Mouse (Mus musculus) CH12.LX (cell line): ENCODE data around the gene Pex11b. TPM values are rescaled to one million over a fixed set of nuclear protein-coding genes. Genes with fewer than 3 reads are reported as not detected.

ENCODE experiments used
- DNase-seq: peaks from one replicate; pipeline ENCODE4 v3.0.0-alpha.2; 2013; ENCODE audit errors: extremely low read depth
- H3K27ac ChIP-seq: 2 replicates; pipeline ENCODE4 v1.5.1; 2012; ENCODE audit warnings: low read depth, mild to moderate bottlenecking, control low read depth, moderate library complexity; ENCODE audit not compliant: insufficient read depth
- H3K27me3 ChIP-seq: replicated peaks from 2 replicates; pipeline ENCODE3; 2012; ENCODE audit warnings: inconsistent platforms
- H3K36me3 ChIP-seq, 2 experiments: replicated peaks in 1 of 2; 2 replicates each; pipeline versions ENCODE3 to v1.6.1; 2012; ENCODE audit warnings: inconsistent platforms in 1 of 2, low read length in 1 of 2, mild to moderate bottlenecking in 1 of 2, mixed read lengths in 1 of 2, moderate library complexity in 1 of 2; ENCODE audit not compliant: control insufficient read depth in 1 of 2, insufficient read depth in 1 of 2
- H3K4me1 ChIP-seq, 2 experiments: 2 replicates each; pipeline ENCODE4 v1.6.1; 2012; ENCODE audit warnings: inconsistent platforms in 1 of 2, moderate library complexity in 1 of 2; ENCODE audit not compliant: insufficient read depth in 2 of 2, control insufficient read depth in 1 of 2
- H3K4me2 ChIP-seq: 2 replicates; pipeline ENCODE4 v1.6.1; 2012; ENCODE audit warnings: low read depth, mild to moderate bottlenecking, control low read depth; ENCODE audit not compliant: poor library complexity, insufficient read depth, severe bottlenecking
- H3K4me3 ChIP-seq, 3 experiments: fragments of 150-350 bp in 1 of 3; sonication (generic) in 1 of 3; replicated peaks in 1 of 3; 2 replicates each; pipeline versions ENCODE3 to v1.5.1; 2011 to 2012; ENCODE audit warnings: low read depth in 2 of 3, low read length in 2 of 3, mild to moderate bottlenecking in 2 of 3, moderate library complexity in 2 of 3, control low read depth in 1 of 3, improper control_type of control experiment in 1 of 3, inconsistent platforms in 1 of 3, mixed read lengths in 1 of 3; ENCODE audit not compliant: poor library complexity in 1 of 3
- H3K79me2 ChIP-seq: replicated peaks from 2 replicates; pipeline ENCODE4 v1.6.1; 2012; ENCODE audit warnings: mild to moderate bottlenecking, moderate library complexity; ENCODE audit not compliant: control insufficient read depth, poor library complexity, insufficient read depth, severe bottlenecking; ENCODE audit errors: extremely low read depth
- H3K9ac ChIP-seq: 2 replicates; pipeline ENCODE4 v1.6.1; 2012; ENCODE audit warnings: low read depth, mild to moderate bottlenecking, control low read depth, moderate library complexity; ENCODE audit not compliant: insufficient read depth
- H3K9me3 ChIP-seq: replicated peaks from 2 replicates; pipeline ENCODE3; 2012; ENCODE audit warnings: low read length, inconsistent platforms, mixed read lengths
- BHLHE40 ChIP-seq: IDR thresholded peaks from 2 replicates; pipeline ENCODE4 v1.6.1; 2011; ENCODE audit warnings: mild to moderate bottlenecking, low read depth, low read length, improper control_type of control experiment
- CHD2 ChIP-seq: IDR thresholded peaks from 2 replicates; pipeline ENCODE4 v1.6.1; 2011; ENCODE audit warnings: low read length, improper control_type of control experiment
- CTCF ChIP-seq, 2 experiments: IDR thresholded peaks in 1 of 2; conservative IDR thresholded peaks in 1 of 2; 2 replicates each; pipeline ENCODE4 v1.5.1; 2011 to 2012; ENCODE audit warnings: low read depth in 2 of 2, low read length in 2 of 2, improper control_type of control experiment in 1 of 2, inconsistent platforms in 1 of 2, mild to moderate bottlenecking in 1 of 2, moderate library complexity in 1 of 2
- E2F4 ChIP-seq: IDR thresholded peaks from 2 replicates; pipeline ENCODE4 v1.6.1; 2011; ENCODE audit warnings: low read depth, low read length, improper control_type of control experiment; ENCODE audit not compliant: insufficient replicate concordance
- EP300 ChIP-seq: IDR thresholded peaks from 2 replicates; pipeline ENCODE4 v1.6.1; 2011; ENCODE audit warnings: low read length, improper control_type of control experiment
- ETS1 ChIP-seq: conservative IDR thresholded peaks from 2 replicates; pipeline ENCODE4 v1.6.1; 2012; ENCODE audit warnings: low read depth, mild to moderate bottlenecking, inconsistent platforms, low read length, improper control_type of control experiment, moderate library complexity
- JUN ChIP-seq: IDR thresholded peaks from 2 replicates; pipeline ENCODE4 v1.6.1; 2011; ENCODE audit warnings: low read depth, mild to moderate bottlenecking, low read length, improper control_type of control experiment, moderate library complexity; ENCODE audit not compliant: insufficient read depth
- JUND ChIP-seq: conservative IDR thresholded peaks from 2 replicates; pipeline ENCODE4 v1.6.1; 2011; ENCODE audit warnings: low read depth, low read length, improper control_type of control experiment
- MAFK ChIP-seq: IDR thresholded peaks from 2 replicates; pipeline ENCODE4 v1.6.1; 2011; ENCODE audit warnings: low read length, improper control_type of control experiment; ENCODE audit not compliant: insufficient replicate concordance
- MAZ ChIP-seq: IDR thresholded peaks from 2 replicates; pipeline ENCODE4 v1.6.1; 2012; ENCODE audit warnings: low read depth, mild to moderate bottlenecking, inconsistent platforms, low read length, improper control_type of control experiment, moderate library complexity
- MXI1 ChIP-seq: IDR thresholded peaks from 2 replicates; pipeline ENCODE4 v1.6.1; 2011; ENCODE audit warnings: mild to moderate bottlenecking, low read depth, low read length, improper control_type of control experiment
- MYC ChIP-seq: IDR thresholded peaks from 2 replicates; pipeline ENCODE4 v1.6.1; 2011; ENCODE audit warnings: low read depth, mild to moderate bottlenecking, improper control_type of control experiment, low read length
- PAX5 ChIP-seq: IDR thresholded peaks from 2 replicates; pipeline ENCODE4 v1.6.1; 2012; ENCODE audit warnings: low read length, inconsistent platforms, mixed read lengths
- POLR2AphosphoS2 ChIP-seq: IDR thresholded peaks from 2 replicates; pipeline ENCODE4 v1.6.1; 2011; ENCODE audit warnings: low read depth, low read length, improper control_type of control experiment
- RAD21 ChIP-seq: IDR thresholded peaks from 2 replicates; pipeline ENCODE4 v1.6.1; 2011; ENCODE audit warnings: low read depth, mild to moderate bottlenecking, low read length, improper control_type of control experiment, moderate library complexity
- SMC3 ChIP-seq: IDR thresholded peaks from 2 replicates; pipeline ENCODE4 v1.6.1; 2011; ENCODE audit warnings: low read depth, low read length, improper control_type of control experiment
- TBP ChIP-seq: conservative IDR thresholded peaks from 2 replicates; pipeline ENCODE4 v1.6.1; 2011; ENCODE audit warnings: low read depth, low read length, improper control_type of control experiment
- TCF12 ChIP-seq: IDR thresholded peaks from 2 replicates; pipeline ENCODE4 v1.6.1; 2014; ENCODE audit warnings: low read depth, mild to moderate bottlenecking, inconsistent platforms, low read length, improper control_type of control experiment
- UBTF ChIP-seq: IDR thresholded peaks from 2 replicates; pipeline ENCODE4 v1.6.1; 2012; ENCODE audit warnings: low read depth, mild to moderate bottlenecking, inconsistent platforms, low read length, improper control_type of control experiment, moderate library complexity
- ZKSCAN1 ChIP-seq: IDR thresholded peaks from 2 replicates; pipeline ENCODE4 v1.6.1; 2012; ENCODE audit warnings: low read depth, inconsistent platforms, low read length, improper control_type of control experiment, borderline replicate concordance
- ZMIZ1 ChIP-seq: IDR thresholded peaks from 2 replicates; pipeline ENCODE4 v1.6.1; 2012; ENCODE audit warnings: low read depth, mild to moderate bottlenecking, inconsistent platforms, low read length, improper control_type of control experiment
- ZNF384 ChIP-seq: IDR thresholded peaks from 2 replicates; pipeline ENCODE4 v1.6.1; 2012; ENCODE audit warnings: low read depth, low read length, improper control_type of control experiment, inconsistent platforms
- dilution Hi-C: fragments of 300-500 bp; cut with MboI; formaldehyde crosslinking; loops from 2 replicates; pipeline ENCODE4 v1.14.3; 2020; ENCODE audit warnings: low sequenced_read_pairs; ENCODE audit not compliant: extremely low pct_unique_long_range_greater_than_20kb, extremely low pct_ligation_motif_present
- in situ Hi-C: fragments of 300-500 bp; cut with MboI; formaldehyde crosslinking; loops from 3 replicates; pipeline ENCODE4 v1.14.3; 2019; ENCODE audit warnings: low sequenced_read_pairs, low pct_ligation_motif_present, low pct_unique_long_range_greater_than_20kb, mixed read lengths
- polyA plus RNA-seq: library from polyadenylated mRNA; unstranded; fragments of >175 nt; gene quantifications from 2 replicates; pipeline ENCODE4 v1.2.1, GENCODE M21; 2012; ENCODE audit warnings: low read depth; ENCODE audit not compliant: insufficient read length
- total RNA-seq, 2 experiments: library from RNA; depleted of rRNA; stranded (reverse); fragments of 300-350 nt in 1 of 2; fragments of >200 nt in 1 of 2; gene quantifications; 2 replicates each; pipeline ENCODE4 v1.2.3; 2012 to 2014

The Pex11b gene
- total and polyA plus RNA-seq, 3 experiments = 23.4 to 33.1 (median 27.9) TPM

DNA sequence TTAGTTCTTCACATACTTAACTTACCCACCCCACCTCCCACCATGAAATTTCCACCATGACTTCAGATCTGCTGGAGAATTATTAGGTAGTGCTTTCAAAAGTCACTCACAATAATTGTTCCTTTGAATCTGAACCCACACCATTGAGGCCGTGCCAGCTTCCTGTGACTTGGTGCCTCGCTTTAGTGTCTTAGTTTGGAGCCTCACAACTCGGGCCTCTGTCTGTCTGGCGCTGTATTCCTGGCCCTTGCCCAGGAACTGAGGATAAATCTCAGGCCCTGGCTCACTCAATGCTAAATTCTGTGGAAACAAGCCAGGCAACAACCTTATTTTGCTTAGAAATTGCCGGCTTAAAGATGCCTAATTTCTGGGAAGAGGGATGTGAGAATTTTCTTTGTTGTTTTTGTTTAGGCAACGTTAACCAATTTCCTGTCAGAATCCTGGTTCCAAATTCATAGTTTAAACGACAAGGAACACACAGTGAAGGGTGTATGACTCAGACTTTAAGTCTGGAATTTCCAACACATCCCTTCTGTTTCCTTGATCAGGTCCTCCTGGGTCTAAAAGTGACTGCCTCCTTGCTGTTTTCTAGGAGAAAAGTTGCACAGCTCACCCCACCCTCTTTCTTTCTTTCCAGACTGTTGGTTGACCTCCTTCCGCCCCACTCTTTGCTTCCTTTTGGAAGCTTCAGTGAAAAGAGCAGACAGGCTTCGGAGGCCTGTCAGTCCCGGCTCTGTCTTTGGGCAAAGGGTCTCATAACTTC is 33.1 kb upstream of the Pex11b start:
- no peak for TF ChIP-seq POLR2AphosphoS2
- no peak for TF ChIP-seq JUN
- TF ChIP-seq MAFK = no peak
- no peak for TF ChIP-seq JUND
- TF ChIP-seq ETS1 = no peak
- no peak for TF ChIP-seq ZNF384
- peaks cover 4 to 20% of the 10 kb centered on the region in 2 experiments; a peak in 2 of 4 replicates for H3K4me1 ChIP-seq
- H3K27ac ChIP-seq = no peak overlapping the region
- H3K4me3 ChIP-seq = peak overlapping the region in 1 of 3 experiments; percentile 61
- in situ Hi-C loops = no loop called here
- peak overlapping the region; percentile 71 for H3K9ac ChIP-seq
- DNase-seq = no peak
- no peaks in the 10 kb centered on the region for H3K79me2 ChIP-seq
- peaks cover 14% of the 10 kb centered on the region for H3K9me3 ChIP-seq
- H3K36me3 ChIP-seq = peaks cover 0 to 19% of the 10 kb centered on the region in 2 experiments
- H3K4me2 ChIP-seq = peak overlapping the region; percentile 83
- H3K27me3 ChIP-seq = no peaks in the 10 kb centered on the region
- dilution Hi-C loops = no loop called here

DNA sequence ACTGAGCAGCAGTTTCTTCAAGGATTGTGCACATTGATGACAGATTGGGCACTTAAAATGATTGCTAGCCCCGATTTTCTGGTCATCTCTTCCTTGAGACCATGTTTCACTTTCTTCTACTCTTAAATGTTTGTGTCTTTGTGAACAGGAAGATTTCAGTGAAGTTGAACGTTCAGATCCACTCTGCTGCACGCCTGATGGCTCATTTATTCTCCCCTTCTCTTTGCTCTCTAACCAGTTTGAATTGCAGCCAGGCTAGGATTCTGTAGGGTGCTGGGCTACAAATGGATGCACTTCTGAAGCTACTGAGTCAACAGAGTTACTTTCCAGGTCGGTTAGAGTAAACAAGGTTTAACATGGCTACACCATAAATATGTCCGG is 32.5 kb upstream of the Pex11b start:
- TF ChIP-seq UBTF (no peak), ZMIZ1 (no peak), ZKSCAN1 (no peak), SMC3 (no peak), CHD2 (no peak), EP300 (no peak), MYC (no peak), BHLHE40 (no peak), ZNF384 (no peak), E2F4 (no peak), TBP (no peak), PAX5 (no peak), CTCF (conservative IDR thresholded peaks at IDR 0.05 in 1 of 2, IDR thresholded peaks at IDR 0.05 in 1 of 2; ENCODE audit: low read depth in 2 of 2, low read length in 2 of 2) (no peak), MAFK (no peak), JUN (no peak), RAD21 (no peak), MXI1 (no peak), MAZ (no peak), POLR2AphosphoS2 (no peak), TCF12 (no peak)
- TF ChIP-seq, all 38 proteins: peak for 0
- H3K4me1 ChIP-seq = peaks cover 4 to 20% of the 10 kb centered on the region in 2 experiments; a peak in 2 of 4 replicates
- dilution Hi-C loops = no loop called here
- peaks cover 0 to 16% of the 10 kb centered on the region in 2 experiments for H3K36me3 ChIP-seq
- H3K9ac ChIP-seq = no peak overlapping the region
- no peaks in the 10 kb centered on the region for H3K79me2 ChIP-seq
- H3K4me2 ChIP-seq = no peak overlapping the region
- DNase-seq = no peak
- in situ Hi-C loops = no loop called here
- H3K9me3 ChIP-seq = peaks cover 8% of the 10 kb centered on the region
- H3K27me3 ChIP-seq = no peaks in the 10 kb centered on the region
- H3K4me3 ChIP-seq = no peak overlapping the region
- H3K27ac ChIP-seq = no peak overlapping the region
